Mouse (Mus musculus) CH12.LX (cell line): Measurements from ENCODE around the gene Mas1. TPM values are rescaled to one million over a fixed set of nuclear protein-coding genes. Genes with fewer than 3 reads are reported as not detected.

Source experiments
- DNase-seq: peaks from one replicate; pipeline ENCODE4 v3.0.0-alpha.2; 2013; ENCODE audit errors: extremely low read depth
- H3K27ac ChIP-seq: 2 replicates; pipeline ENCODE4 v1.5.1; 2012; ENCODE audit warnings: low read depth, mild to moderate bottlenecking, control low read depth, moderate library complexity; ENCODE audit not compliant: insufficient read depth
- H3K27me3 ChIP-seq: replicated peaks from 2 replicates; pipeline ENCODE3; 2012; ENCODE audit warnings: inconsistent platforms
- H3K36me3 ChIP-seq, 2 experiments: replicated peaks in 1 of 2; 2 replicates each; pipeline versions ENCODE3 to v1.6.1; 2012; ENCODE audit warnings: inconsistent platforms in 1 of 2, low read length in 1 of 2, mild to moderate bottlenecking in 1 of 2, mixed read lengths in 1 of 2, moderate library complexity in 1 of 2; ENCODE audit not compliant: control insufficient read depth in 1 of 2, insufficient read depth in 1 of 2
- H3K4me1 ChIP-seq, 2 experiments: 2 replicates each; pipeline ENCODE4 v1.6.1; 2012; ENCODE audit warnings: inconsistent platforms in 1 of 2, moderate library complexity in 1 of 2; ENCODE audit not compliant: insufficient read depth in 2 of 2, control insufficient read depth in 1 of 2
- H3K4me2 ChIP-seq: 2 replicates; pipeline ENCODE4 v1.6.1; 2012; ENCODE audit warnings: low read depth, mild to moderate bottlenecking, control low read depth; ENCODE audit not compliant: poor library complexity, insufficient read depth, severe bottlenecking
- H3K4me3 ChIP-seq, 3 experiments: fragments of 150-350 bp in 1 of 3; sonication (generic) in 1 of 3; replicated peaks in 1 of 3; 2 replicates each; pipeline versions ENCODE3 to v1.5.1; 2011 to 2012; ENCODE audit warnings: low read depth in 2 of 3, low read length in 2 of 3, mild to moderate bottlenecking in 2 of 3, moderate library complexity in 2 of 3, control low read depth in 1 of 3, improper control_type of control experiment in 1 of 3, inconsistent platforms in 1 of 3, mixed read lengths in 1 of 3; ENCODE audit not compliant: poor library complexity in 1 of 3
- H3K79me2 ChIP-seq: replicated peaks from 2 replicates; pipeline ENCODE4 v1.6.1; 2012; ENCODE audit warnings: mild to moderate bottlenecking, moderate library complexity; ENCODE audit not compliant: control insufficient read depth, poor library complexity, insufficient read depth, severe bottlenecking; ENCODE audit errors: extremely low read depth
- H3K9ac ChIP-seq: 2 replicates; pipeline ENCODE4 v1.6.1; 2012; ENCODE audit warnings: low read depth, mild to moderate bottlenecking, control low read depth, moderate library complexity; ENCODE audit not compliant: insufficient read depth
- H3K9me3 ChIP-seq: replicated peaks from 2 replicates; pipeline ENCODE3; 2012; ENCODE audit warnings: low read length, inconsistent platforms, mixed read lengths
- CHD1 ChIP-seq: IDR thresholded peaks from 2 replicates; pipeline ENCODE4 v1.6.1; 2012; ENCODE audit warnings: low read depth, low read length, improper control_type of control experiment, inconsistent platforms
- GABPA ChIP-seq: IDR thresholded peaks from 2 replicates; pipeline ENCODE4 v1.6.1; 2012; ENCODE audit warnings: low read depth, low read length, improper control_type of control experiment, inconsistent platforms; ENCODE audit not compliant: insufficient replicate concordance
- HCFC1 ChIP-seq: IDR thresholded peaks from 2 replicates; pipeline ENCODE4 v1.6.1; 2012; ENCODE audit warnings: low read depth, mild to moderate bottlenecking, inconsistent platforms, low read length, improper control_type of control experiment
- JUND ChIP-seq: conservative IDR thresholded peaks from 2 replicates; pipeline ENCODE4 v1.6.1; 2011; ENCODE audit warnings: low read depth, low read length, improper control_type of control experiment
- MAFK ChIP-seq: IDR thresholded peaks from 2 replicates; pipeline ENCODE4 v1.6.1; 2011; ENCODE audit warnings: low read length, improper control_type of control experiment; ENCODE audit not compliant: insufficient replicate concordance
- MAX ChIP-seq: IDR thresholded peaks from 2 replicates; pipeline ENCODE4 v1.6.1; 2011; ENCODE audit warnings: low read length, improper control_type of control experiment
- MAZ ChIP-seq: IDR thresholded peaks from 2 replicates; pipeline ENCODE4 v1.6.1; 2012; ENCODE audit warnings: low read depth, mild to moderate bottlenecking, inconsistent platforms, low read length, improper control_type of control experiment, moderate library complexity
- MEF2A ChIP-seq: IDR thresholded peaks from 2 replicates; pipeline ENCODE4 v1.6.1; 2014; ENCODE audit warnings: low read depth, mild to moderate bottlenecking, inconsistent platforms, low read length, improper control_type of control experiment, borderline replicate concordance
- MXI1 ChIP-seq: IDR thresholded peaks from 2 replicates; pipeline ENCODE4 v1.6.1; 2011; ENCODE audit warnings: mild to moderate bottlenecking, low read depth, low read length, improper control_type of control experiment
- NELFE ChIP-seq: IDR thresholded peaks from 2 replicates; pipeline ENCODE4 v1.6.1; 2011; ENCODE audit warnings: low read depth, low read length, improper control_type of control experiment
- POLR2A ChIP-seq: IDR thresholded peaks from 2 replicates; pipeline ENCODE4 v1.6.1; 2011; ENCODE audit warnings: low read depth, mild to moderate bottlenecking, improper control_type of control experiment, low read length
- RAD21 ChIP-seq: IDR thresholded peaks from 2 replicates; pipeline ENCODE4 v1.6.1; 2011; ENCODE audit warnings: low read depth, mild to moderate bottlenecking, low read length, improper control_type of control experiment, moderate library complexity
- SIN3A ChIP-seq: IDR thresholded peaks from 2 replicates; pipeline ENCODE4 v1.6.1; 2012; ENCODE audit warnings: low read length, improper control_type of control experiment, inconsistent platforms
- TBP ChIP-seq: conservative IDR thresholded peaks from 2 replicates; pipeline ENCODE4 v1.6.1; 2011; ENCODE audit warnings: low read depth, low read length, improper control_type of control experiment
- TCF12 ChIP-seq: IDR thresholded peaks from 2 replicates; pipeline ENCODE4 v1.6.1; 2014; ENCODE audit warnings: low read depth, mild to moderate bottlenecking, inconsistent platforms, low read length, improper control_type of control experiment
- UBTF ChIP-seq: IDR thresholded peaks from 2 replicates; pipeline ENCODE4 v1.6.1; 2012; ENCODE audit warnings: low read depth, mild to moderate bottlenecking, inconsistent platforms, low read length, improper control_type of control experiment, moderate library complexity
- USF2 ChIP-seq: conservative IDR thresholded peaks from 2 replicates; pipeline ENCODE4 v1.6.1; 2011; ENCODE audit warnings: low read depth, low read length, improper control_type of control experiment
- ZC3H11A ChIP-seq: IDR thresholded peaks from 2 replicates; pipeline ENCODE4 v1.6.1; 2012; ENCODE audit warnings: low read depth, mild to moderate bottlenecking, inconsistent platforms, low read length, improper control_type of control experiment
- ZKSCAN1 ChIP-seq: IDR thresholded peaks from 2 replicates; pipeline ENCODE4 v1.6.1; 2012; ENCODE audit warnings: low read depth, inconsistent platforms, low read length, improper control_type of control experiment, borderline replicate concordance
- ZNF384 ChIP-seq: IDR thresholded peaks from 2 replicates; pipeline ENCODE4 v1.6.1; 2012; ENCODE audit warnings: low read depth, low read length, improper control_type of control experiment, inconsistent platforms
- dilution Hi-C: fragments of 300-500 bp; cut with MboI; formaldehyde crosslinking; loops from 2 replicates; pipeline ENCODE4 v1.14.3; 2020; ENCODE audit warnings: low sequenced_read_pairs; ENCODE audit not compliant: extremely low pct_unique_long_range_greater_than_20kb, extremely low pct_ligation_motif_present
- in situ Hi-C: fragments of 300-500 bp; cut with MboI; formaldehyde crosslinking; loops from 3 replicates; pipeline ENCODE4 v1.14.3; 2019; ENCODE audit warnings: low sequenced_read_pairs, low pct_ligation_motif_present, low pct_unique_long_range_greater_than_20kb, mixed read lengths
- polyA plus RNA-seq: library from polyadenylated mRNA; unstranded; fragments of >175 nt; gene quantifications from 2 replicates; pipeline ENCODE4 v1.2.1, GENCODE M21; 2012; ENCODE audit warnings: low read depth; ENCODE audit not compliant: insufficient read length
- total RNA-seq, 2 experiments: library from RNA; depleted of rRNA; stranded (reverse); fragments of 300-350 nt in 1 of 2; fragments of >200 nt in 1 of 2; gene quantifications; 2 replicates each; pipeline ENCODE4 v1.2.3; 2012 to 2014

Mas1 gene
- total and polyA plus RNA-seq, 3 experiments = 0.19 TPM; not detected in 2

- no peak overlapping the region for H3K4me2 ChIP-seq
- no peaks in the 10 kb centered on the region for H3K9me3 ChIP-seq
- no peaks in the 10 kb centered on the region for H3K27me3 ChIP-seq
- no peaks in the 10 kb centered on the region for H3K36me3 ChIP-seq
- H3K9ac ChIP-seq = no peak overlapping the region
- in situ Hi-C loops (no loop called here), dilution Hi-C loops (no loop called here)
- H3K79me2 ChIP-seq = no peaks in the 10 kb centered on the region
- no peak overlapping the region for H3K27ac ChIP-seq
- H3K4me3 ChIP-seq = no peak overlapping the region
- no peaks in the 10 kb centered on the region for H3K4me1 ChIP-seq
- no peak for DNase-seq
- TF ChIP-seq UBTF = no peak
- TF ChIP-seq CHD1 = no peak
These were observed 35.3 kb downstream of the Mas1 start for GRCm38 (mm10) chr17:12832657-12833056.

GRCm38 (mm10) chr17:12832231-12832630 lies 35.7 kb downstream of the Mas1 start:
- H3K27me3 ChIP-seq = no peaks in the 10 kb centered on the region

GRCm38 (mm10) chr17:12830351-12830750 lies 37.6 kb downstream of the Mas1 start:
- Histone ChIP-seq H3K9ac (no peak overlapping the region), H3K27ac (no peak overlapping the region), H3K36me3 (no peaks in the 10 kb centered on the region), H3K79me2 (no peaks in the 10 kb centered on the region), H3K9me3 (no peaks in the 10 kb centered on the region), H3K4me2 (no peak overlapping the region), H3K27me3 (no peaks in the 10 kb centered on the region), H3K4me1 (no peaks in the 10 kb centered on the region), H3K4me3 (no peak overlapping the region)
- TF ChIP-seq MEF2A (no peak), MXI1 (no peak), GABPA (no peak), SIN3A (no peak), ZKSCAN1 (no peak), UBTF (no peak), ZC3H11A (no peak), RAD21 (no peak), MAZ (no peak), USF2 (no peak), HCFC1 (no peak), MAFK (no peak), NELFE (no peak), JUND (no peak)
- no peak for DNase-seq
- in situ Hi-C loops (no loop called here), dilution Hi-C loops (no loop called here)

More at GRCm38 (mm10) chr17:12832231-12832630, 35.7 kb downstream of the Mas1 start:
- Histone ChIP-seq H3K4me3 (no peak overlapping the region), H3K27ac (no peak overlapping the region), H3K4me1 (no peaks in the 10 kb centered on the region), H3K9ac (no peak overlapping the region), H3K36me3 (no peaks in the 10 kb centered on the region), H3K79me2 (no peaks in the 10 kb centered on the region), H3K4me2 (no peak overlapping the region), H3K9me3 (no peaks in the 10 kb centered on the region)
- TF ChIP-seq GABPA (no peak), NELFE (no peak), CHD1 (no peak), JUND (no peak), HCFC1 (no peak), POLR2A (no peak), SIN3A (no peak), UBTF (no peak), ZKSCAN1 (no peak), TCF12 (no peak), MXI1 (no peak), ZNF384 (no peak), TBP (no peak), MAX (no peak)
- DNase-seq = no peak
- in situ Hi-C loops = no loop called here
- dilution Hi-C loops = no loop called here
